Mouse (Mus musculus) liver, adult 2 months (tissue): ENCODE measurements around the gene Cd93. TPM values are rescaled to one million over a fixed set of nuclear protein-coding genes. Genes with fewer than 3 reads are reported as not detected.
A peak's percentile ranks its signal among the peaks of the same experiment; 100 is the strongest.

Source experiments
- DNase-seq: peaks from one replicate; pipeline ENCODE4 v3.0.0-alpha.2; 2011; ENCODE audit warnings: low read depth, low spot score; ENCODE audit errors: extremely low read depth
- H3K27ac ChIP-seq: fragments of 200-500 bp; replicated peaks from 2 replicates; pipeline ENCODE4 v1.5.1; 2012; ENCODE audit warnings: low read depth, mild to moderate bottlenecking, control low read depth, inconsistent platforms, low read length; ENCODE audit not compliant: insufficient read depth
- H3K27me3 ChIP-seq: fragments of 200-500 bp; 2 replicates; pipeline ENCODE4 v1.6.1; 2012; ENCODE audit warnings: mild to moderate bottlenecking, moderate library complexity, low read length, inconsistent platforms; ENCODE audit not compliant: control insufficient read depth, insufficient read depth
- H3K36me3 ChIP-seq: fragments of 200-500 bp; 2 replicates; pipeline ENCODE4 v1.6.1; 2012; ENCODE audit warnings: low read length, inconsistent platforms; ENCODE audit not compliant: control insufficient read depth, insufficient read depth
- H3K4me1 ChIP-seq: fragments of 200-500 bp; 2 replicates; pipeline ENCODE4 v1.6.1; 2011; ENCODE audit warnings: low read length; ENCODE audit not compliant: control insufficient read depth, insufficient read depth
- H3K4me3 ChIP-seq: fragments of 200-500 bp; 2 replicates; pipeline ENCODE4 v1.5.1; 2011; ENCODE audit warnings: low read depth, mild to moderate bottlenecking, control low read depth, low read length, moderate library complexity; ENCODE audit not compliant: insufficient read depth
- H3K79me2 ChIP-seq: fragments of 200-500 bp; 2 replicates; pipeline ENCODE4 v1.6.1; 2012; ENCODE audit warnings: inconsistent platforms, mild to moderate bottlenecking, low read length, moderate library complexity; ENCODE audit not compliant: control insufficient read depth, insufficient read depth
- H3K9ac ChIP-seq: fragments of 200-500 bp; 2 replicates; pipeline ENCODE4 v1.6.1; 2012; ENCODE audit warnings: low read depth, mild to moderate bottlenecking, control low read depth, inconsistent platforms, low read length
- CTCF ChIP-seq: fragments of 200-500 bp; IDR thresholded peaks from 2 replicates; pipeline ENCODE4 v1.5.1; 2011; ENCODE audit warnings: low read depth, low read length, control low read depth
- POLR2A ChIP-seq: fragments of 200-500 bp; IDR thresholded peaks from 2 replicates; pipeline ENCODE4 v1.6.1; 2011; ENCODE audit warnings: low read length, control low read depth; ENCODE audit not compliant: insufficient read depth; ENCODE audit errors: extremely low read depth
- WGBS: fragments of 180-500 bp; shearing (Covaris S2); methylation state at CpG from one replicate; pipeline ENCODE4 v1.1.7; 2018; 5-methylcytosine and 5-hydroxymethylcytosine counted together
- polyA plus RNA-seq: library from polyadenylated mRNA; depleted of rRNA; stranded (reverse); fragments of >200 nt; gene quantifications from 2 replicates; pipeline ENCODE4 v1.2.3, GENCODE M21; 2012
- total RNA-seq: library from RNA; depleted of rRNA; stranded (reverse); fragments of >200 nt; gene quantifications from 2 replicates; pipeline ENCODE4 v1.2.3, GENCODE M21; 2014

The Cd93 gene
- total and polyA plus RNA-seq, 2 experiments, result 1.1 to 3.0 TPM

DNA sequence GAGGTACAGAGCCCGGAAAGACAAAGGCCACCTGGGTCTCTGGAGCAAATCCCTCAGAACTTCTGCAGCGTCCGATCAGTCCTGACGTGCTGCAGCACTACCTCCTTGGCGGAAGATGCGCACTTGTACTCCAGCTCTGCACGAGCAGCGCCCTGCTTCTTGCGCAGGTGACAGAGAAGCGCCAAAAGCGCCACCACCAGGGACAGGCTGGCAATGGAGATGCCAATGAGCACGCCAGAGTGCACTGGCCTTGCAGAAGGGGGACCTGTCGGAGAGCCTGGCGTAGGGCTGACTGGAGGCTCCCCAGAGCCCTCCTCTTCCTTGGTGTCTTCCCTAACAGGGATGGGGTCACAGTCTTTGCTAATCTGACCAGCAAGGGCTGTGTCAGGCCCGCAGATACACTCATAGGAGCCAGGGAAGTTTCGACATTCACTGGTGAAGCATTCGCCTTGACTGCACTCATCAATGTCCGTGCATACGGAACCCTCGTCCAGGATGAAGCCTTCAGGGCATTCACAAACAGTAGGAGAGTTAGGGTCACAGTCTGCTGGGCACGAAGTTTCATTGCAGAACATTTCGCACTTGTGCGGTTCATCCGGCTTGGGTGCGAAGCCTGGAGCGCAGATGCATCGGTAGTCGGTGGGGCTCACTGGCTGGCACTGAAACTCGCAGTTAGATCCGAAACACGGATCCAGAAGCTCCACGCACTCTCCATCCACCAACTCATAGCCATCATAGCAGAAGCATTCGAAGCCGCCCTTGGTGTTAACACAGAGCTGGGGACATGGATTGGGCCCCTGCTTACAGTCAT is 37.0 kb downstream of the Cd93 start:
- peak overlapping the region; percentile 77 for H3K4me3 ChIP-seq
- H3K27me3 ChIP-seq, result no peaks in the 10 kb centered on the region
- 18% methylated on average over 34 of the region's 34 CpGs for WGBS
- H3K9ac ChIP-seq, result peak overlapping the region; percentile 67
- no peaks in the 10 kb centered on the region for H3K36me3 ChIP-seq
- no peaks in the 10 kb centered on the region for H3K4me1 ChIP-seq
- no peak overlapping the region for H3K27ac ChIP-seq
- TF ChIP-seq POLR2A (no peak), CTCF (0 out of 2 replicates have a peak, but pooled peaks have one; percentile 21)
- DNase-seq, result no peak
- no peaks in the 10 kb centered on the region for H3K79me2 ChIP-seq

GRCm38 (mm10) chr2:148404906-148405305 is 38.5 kb downstream of the Cd93 start:
- H3K4me3 ChIP-seq, result no peak overlapping the region; the same call in 1 of the 2 replicates
- H3K4me1 ChIP-seq, result no peaks in the 10 kb centered on the region
- no peaks in the 10 kb centered on the region for H3K27me3 ChIP-seq
- DNase-seq, result no peak
- no peak overlapping the region for H3K9ac ChIP-seq
- no peaks in the 10 kb centered on the region for H3K36me3 ChIP-seq
- TF ChIP-seq CTCF (no peak), POLR2A (no peak)
- 80% methylated on average over 5 of the region's 5 CpGs for WGBS
- H3K27ac ChIP-seq, result no peak overlapping the region
- no peaks in the 10 kb centered on the region for H3K79me2 ChIP-seq

DNA sequence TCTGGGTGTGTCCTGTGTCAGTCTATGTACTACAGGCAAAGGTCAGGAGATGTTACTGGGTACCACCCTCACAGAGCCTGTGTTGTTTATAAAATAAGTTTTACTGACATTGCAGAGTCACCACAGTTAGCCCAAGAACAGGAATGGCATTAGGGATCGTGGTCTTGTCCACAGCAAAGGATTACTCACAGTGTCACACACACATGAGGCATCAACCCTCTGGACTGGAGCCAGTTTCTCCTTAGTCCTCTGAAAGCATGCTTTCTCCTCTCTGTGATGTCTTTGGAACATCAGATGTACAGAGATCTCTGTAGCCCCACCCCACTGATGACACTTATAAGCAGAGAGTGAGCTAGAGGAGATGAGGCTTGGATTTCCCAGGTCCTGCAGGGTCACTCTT is 41.1 kb downstream of the Cd93 start:
- no peak overlapping the region for H3K27ac ChIP-seq

DNA sequence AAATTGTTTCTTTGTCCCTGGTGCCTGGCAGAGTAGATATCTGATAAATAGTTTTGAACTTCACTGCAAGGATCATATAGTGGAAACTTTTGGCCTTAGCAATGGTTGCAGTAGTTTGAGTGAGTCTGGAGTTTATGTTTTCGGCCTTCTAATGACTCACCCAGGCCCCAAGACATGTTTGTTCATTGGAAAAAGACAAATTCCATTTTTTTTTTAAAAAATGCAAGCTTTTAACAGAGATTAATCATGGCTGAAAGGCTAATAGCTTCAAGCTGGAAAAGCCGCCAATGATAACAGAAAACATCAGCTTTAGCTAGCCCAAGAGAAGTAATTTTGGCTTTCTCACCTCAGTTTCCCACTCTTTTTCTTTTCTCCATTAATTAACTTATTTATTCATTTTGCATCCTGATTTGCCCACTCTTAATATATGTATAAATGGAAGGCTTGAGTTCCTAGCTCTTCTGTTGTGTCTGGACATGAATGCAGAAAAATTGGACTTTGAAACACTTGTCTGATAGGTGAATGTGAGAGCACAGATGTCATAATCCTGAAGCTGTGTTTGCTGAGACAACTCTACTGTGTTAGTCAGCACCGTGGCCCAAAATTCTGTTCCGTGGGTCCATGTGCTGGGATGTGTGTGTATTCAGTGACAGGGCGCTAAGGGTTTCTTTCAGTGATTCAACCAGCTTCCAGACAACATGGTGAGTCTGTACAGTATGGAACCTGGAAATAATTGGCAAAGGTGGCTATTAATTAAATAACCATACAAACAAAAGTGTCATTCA is 44.3 kb downstream of the Cd93 start:
- Histone ChIP-seq H3K4me1 (no peaks in the 10 kb centered on the region; the same call in 1 of the 2 replicates), H3K79me2 (no peaks in the 10 kb centered on the region), H3K27me3 (peaks cover 9% of the 10 kb centered on the region), H3K36me3 (no peaks in the 10 kb centered on the region), H3K4me3 (no peak overlapping the region), H3K9ac (no peak overlapping the region), H3K27ac (no peak overlapping the region)
- TF ChIP-seq POLR2A (no peak), CTCF (no peak)
- 62% methylated on average over 5 of the region's 5 CpGs for WGBS
- DNase-seq, result peak; percentile 49

More for the DNA sequence above, 41.1 kb downstream of the Cd93 start:
- no peaks in the 10 kb centered on the region for H3K36me3 ChIP-seq
- no peak overlapping the region for H3K4me3 ChIP-seq
- no peak overlapping the region for H3K9ac ChIP-seq
- WGBS, result 83% methylated on average over 1 of the region's 1 CpGs
- TF ChIP-seq CTCF, result no peak
- TF ChIP-seq POLR2A, result no peak
- H3K4me1 ChIP-seq, result no peaks in the 10 kb centered on the region
- DNase-seq, result no peak
- H3K79me2 ChIP-seq, result no peaks in the 10 kb centered on the region
- no peaks in the 10 kb centered on the region for H3K27me3 ChIP-seq

DNA sequence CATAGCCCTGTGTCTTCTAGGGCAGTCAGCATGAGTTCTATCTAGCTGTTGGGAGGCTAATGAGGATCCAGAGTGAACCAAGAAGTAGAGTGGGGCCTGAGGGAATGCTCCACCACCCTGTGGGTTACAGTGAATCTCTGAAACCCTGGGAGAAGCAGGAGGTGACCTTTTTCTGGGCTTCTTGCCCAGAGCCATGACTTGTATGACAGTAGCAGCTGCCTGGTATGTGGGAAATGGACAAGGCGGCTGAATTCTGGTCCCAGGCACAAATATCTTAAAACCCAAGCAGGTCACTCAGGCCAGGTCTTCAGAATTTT is 45.6 kb downstream of the Cd93 start:
- H3K4me1 ChIP-seq, result no peaks in the 10 kb centered on the region; the same call in 1 of the 2 replicates
- no peaks in the 10 kb centered on the region for H3K36me3 ChIP-seq
- H3K27ac ChIP-seq, result no peak overlapping the region
- TF ChIP-seq CTCF, result no peak
- no peak for TF ChIP-seq POLR2A
- H3K79me2 ChIP-seq, result no peaks in the 10 kb centered on the region
- H3K27me3 ChIP-seq, result peaks cover 9% of the 10 kb centered on the region
- H3K9ac ChIP-seq, result no peak overlapping the region
- H3K4me3 ChIP-seq, result no peak overlapping the region
- no peak for DNase-seq
- 63% methylated on average over 1 of the region's 1 CpGs for WGBS
